Mouse (Mus musculus): ENCODE results near the gene Msantd3.

Gene Msantd3

GRCm38 (mm10) chr4:48554132-48554531, 14.4 kb downstream of the Msantd3 start:
- in situ Hi-C loops (cut with MboI; ENCODE audit: low sequenced_read_pairs): no loop called here

DNA sequence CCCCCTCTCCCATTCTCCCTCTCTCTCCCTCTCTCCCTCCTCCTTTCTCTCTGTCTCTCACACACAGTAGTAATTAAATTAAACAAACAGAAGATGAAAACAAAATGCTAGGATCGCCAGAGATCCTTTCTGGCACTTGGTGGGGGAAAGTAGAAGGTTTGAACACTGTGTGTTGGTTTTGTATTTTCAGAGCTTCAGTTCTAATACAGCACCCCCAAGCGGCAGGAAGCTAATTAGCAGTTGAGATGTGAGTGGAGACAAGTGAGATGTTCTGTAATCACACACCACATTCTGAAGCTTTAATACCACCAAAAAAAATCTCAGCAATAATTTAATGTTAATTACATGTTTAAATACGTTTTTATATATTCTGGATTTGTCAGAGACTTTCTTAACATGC, 16.0 kb downstream of the Msantd3 start:
- in situ Hi-C loops (cut with MboI; ENCODE audit: low sequenced_read_pairs): no loop called here

DNA sequence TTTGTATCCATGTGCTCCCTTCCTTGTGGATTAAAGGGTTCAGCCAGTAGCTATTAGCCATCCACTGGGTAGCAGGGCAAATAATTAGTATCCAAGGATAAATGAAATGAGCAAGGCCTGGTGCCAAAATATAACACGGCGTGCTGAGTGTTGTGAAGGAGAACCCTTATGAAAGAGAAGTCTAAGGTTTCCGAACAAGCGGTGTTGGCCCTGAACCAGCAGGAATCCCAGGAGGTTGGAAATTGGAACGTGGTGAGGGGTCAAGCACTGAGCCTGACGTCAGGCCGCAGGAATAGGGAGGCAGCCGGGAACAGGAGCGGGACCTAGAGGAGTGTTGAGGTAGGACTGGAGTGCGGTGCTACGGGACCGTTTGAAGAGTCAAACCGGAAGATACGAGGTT, 19.9 kb downstream of the Msantd3 start:
- in situ Hi-C loops (cut with MboI; ENCODE audit: low sequenced_read_pairs): no loop called here

GRCm38 (mm10) chr4:48561824-48562223, 22.1 kb downstream of the Msantd3 start:
- in situ Hi-C loops (cut with MboI; ENCODE audit: low sequenced_read_pairs): no loop called here

DNA sequence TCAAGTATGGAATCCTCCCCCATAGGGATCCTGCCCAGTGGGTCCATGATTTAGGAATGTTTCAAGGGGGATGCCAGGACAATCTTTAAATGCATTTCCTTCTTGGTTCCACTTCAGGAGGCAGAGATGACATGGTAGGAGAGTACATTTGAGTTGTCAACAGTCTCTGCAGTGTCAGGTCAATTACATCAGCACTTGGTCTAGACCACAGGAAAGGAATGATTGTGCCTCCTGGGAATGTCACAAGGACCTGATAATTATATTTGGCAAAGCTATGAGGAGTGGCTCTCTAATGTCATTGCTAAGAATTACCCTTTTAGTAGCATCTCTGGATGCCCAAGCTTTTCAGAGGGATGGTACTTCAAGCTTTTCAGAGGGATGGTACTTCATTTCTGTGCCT, 25.2 kb downstream of the Msantd3 start:
- in situ Hi-C loops (cut with MboI; ENCODE audit: low sequenced_read_pairs): no loop called here

GRCm38 (mm10) chr4:48576361-48576760, 36.6 kb downstream of the Msantd3 start:
- in situ Hi-C loops (cut with MboI; ENCODE audit: low sequenced_read_pairs): no loop called here

DNA sequence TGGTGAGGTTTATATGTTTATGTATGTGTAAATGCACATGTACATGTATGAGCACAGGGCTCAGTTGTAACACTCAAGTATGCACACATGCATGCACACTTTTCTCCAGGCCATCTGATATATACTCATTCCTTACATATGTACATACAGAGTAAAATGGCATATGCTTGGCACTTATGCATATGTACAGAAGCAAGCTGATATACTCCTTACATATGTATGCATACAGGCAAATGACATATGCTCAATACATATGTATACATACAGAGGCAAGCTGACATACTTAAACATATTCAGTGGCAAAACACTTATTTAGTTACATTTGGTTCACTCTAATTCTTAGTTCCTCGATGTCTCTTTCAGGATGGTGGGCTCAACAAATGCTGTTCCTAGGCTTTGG, 38.1 kb downstream of the Msantd3 start:
- in situ Hi-C loops (cut with MboI; ENCODE audit: low sequenced_read_pairs): no loop called here

- in situ Hi-C loops (cut with MboI; ENCODE audit: low sequenced_read_pairs): no loop called here
Measured at GRCm38 (mm10) chr4:48578399-48578798, 38.7 kb downstream of the Msantd3 start.

- in situ Hi-C loops (cut with MboI; ENCODE audit: low sequenced_read_pairs): no loop called here
Measured at GRCm38 (mm10) chr4:48579475-48580110, 39.9 kb downstream of the Msantd3 start.

- in situ Hi-C loops (cut with MboI; ENCODE audit: low sequenced_read_pairs): no loop called here
Measured at GRCm38 (mm10) chr4:48581201-48581600, 41.5 kb downstream of the Msantd3 start.

DNA sequence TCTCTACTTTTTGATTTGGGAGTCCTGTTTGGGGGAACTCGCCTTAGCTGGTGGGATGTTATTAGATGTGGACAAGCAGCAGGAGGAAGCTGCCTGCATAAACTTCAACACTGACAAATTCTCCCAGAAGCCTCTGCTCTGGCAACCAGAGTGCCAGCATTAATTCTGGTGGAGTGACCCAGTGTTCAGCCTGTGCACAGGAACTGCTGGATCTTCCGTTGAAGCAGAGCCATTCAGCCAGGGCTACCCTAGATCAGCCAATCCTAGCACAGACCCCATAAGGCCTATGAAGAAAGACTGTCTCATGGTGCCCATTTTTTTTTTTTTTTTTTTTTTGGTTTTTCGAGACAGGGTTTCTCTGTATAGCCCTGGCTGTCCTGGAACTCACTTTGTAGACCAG, 42.3 kb downstream of the Msantd3 start:
- in situ Hi-C loops (cut with MboI; ENCODE audit: low sequenced_read_pairs): no loop called here

DNA sequence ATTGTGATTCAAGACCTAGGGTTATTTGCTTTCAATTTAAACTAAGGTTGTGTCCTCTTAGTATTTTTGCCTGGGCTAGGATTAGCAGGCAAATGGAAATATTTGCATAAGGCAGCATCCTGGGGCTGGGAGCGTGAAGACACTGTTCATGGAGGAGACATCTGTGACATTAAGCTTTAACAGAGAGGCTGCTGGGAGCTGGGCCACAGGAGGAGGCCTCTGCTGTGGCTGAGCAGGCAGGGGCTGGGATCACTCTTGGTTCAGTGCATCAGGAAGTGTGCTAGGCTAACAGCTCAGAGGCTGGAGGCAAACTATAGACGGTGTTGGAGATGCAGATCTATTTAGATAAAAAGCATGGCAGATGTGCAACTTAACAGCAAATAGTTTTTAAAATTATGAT, 43.2 kb downstream of the Msantd3 start:
- in situ Hi-C loops (cut with MboI; ENCODE audit: low sequenced_read_pairs): no loop called here

DNA sequence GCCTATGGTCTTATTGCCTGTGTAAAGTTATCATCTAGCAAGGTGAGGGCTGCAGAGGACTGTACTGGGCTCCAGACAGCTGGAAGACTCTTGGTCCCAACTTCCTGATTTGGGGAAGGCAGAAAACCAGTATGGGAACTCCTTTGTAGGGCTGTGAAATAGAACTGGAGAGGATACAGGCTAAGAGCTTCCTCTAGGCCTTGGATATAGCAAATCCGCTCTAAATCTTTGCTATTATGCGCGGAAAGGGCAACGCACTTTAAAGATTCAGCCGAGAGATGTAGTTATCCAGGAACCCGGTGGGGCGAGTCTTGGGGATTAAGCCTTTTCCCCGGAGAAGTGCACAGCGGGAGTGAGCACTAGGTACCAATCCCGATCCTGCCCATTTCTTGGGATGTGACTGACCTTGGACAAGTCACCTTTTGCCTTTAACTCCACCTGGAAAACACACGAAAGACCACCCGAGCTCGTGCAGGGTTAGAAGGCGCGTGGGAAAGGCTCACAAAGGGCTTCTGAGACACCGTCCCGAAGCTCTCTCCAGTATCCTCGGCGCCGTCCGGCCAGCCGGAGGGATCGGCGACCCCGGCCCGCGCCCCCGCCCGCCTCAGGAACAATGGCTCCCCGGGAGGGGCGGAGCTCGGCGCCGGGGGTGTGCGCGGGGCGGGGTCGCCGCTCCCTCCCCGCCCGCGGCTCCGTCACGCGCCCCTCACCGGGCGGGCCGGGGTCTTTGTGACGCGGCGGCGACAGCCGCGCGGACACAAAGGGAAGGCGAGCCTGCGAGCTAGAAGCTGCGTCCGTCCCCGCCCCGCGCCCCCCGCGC, 44.9 kb downstream of the Msantd3 start, which contains the start of gene Tmeff1:
Gene Tmeff1 (plus strand): TSS at position 754 of the 820 bp plus-strand sequence.
- in situ Hi-C loops (cut with MboI; ENCODE audit: low sequenced_read_pairs): no loop called here

DNA sequence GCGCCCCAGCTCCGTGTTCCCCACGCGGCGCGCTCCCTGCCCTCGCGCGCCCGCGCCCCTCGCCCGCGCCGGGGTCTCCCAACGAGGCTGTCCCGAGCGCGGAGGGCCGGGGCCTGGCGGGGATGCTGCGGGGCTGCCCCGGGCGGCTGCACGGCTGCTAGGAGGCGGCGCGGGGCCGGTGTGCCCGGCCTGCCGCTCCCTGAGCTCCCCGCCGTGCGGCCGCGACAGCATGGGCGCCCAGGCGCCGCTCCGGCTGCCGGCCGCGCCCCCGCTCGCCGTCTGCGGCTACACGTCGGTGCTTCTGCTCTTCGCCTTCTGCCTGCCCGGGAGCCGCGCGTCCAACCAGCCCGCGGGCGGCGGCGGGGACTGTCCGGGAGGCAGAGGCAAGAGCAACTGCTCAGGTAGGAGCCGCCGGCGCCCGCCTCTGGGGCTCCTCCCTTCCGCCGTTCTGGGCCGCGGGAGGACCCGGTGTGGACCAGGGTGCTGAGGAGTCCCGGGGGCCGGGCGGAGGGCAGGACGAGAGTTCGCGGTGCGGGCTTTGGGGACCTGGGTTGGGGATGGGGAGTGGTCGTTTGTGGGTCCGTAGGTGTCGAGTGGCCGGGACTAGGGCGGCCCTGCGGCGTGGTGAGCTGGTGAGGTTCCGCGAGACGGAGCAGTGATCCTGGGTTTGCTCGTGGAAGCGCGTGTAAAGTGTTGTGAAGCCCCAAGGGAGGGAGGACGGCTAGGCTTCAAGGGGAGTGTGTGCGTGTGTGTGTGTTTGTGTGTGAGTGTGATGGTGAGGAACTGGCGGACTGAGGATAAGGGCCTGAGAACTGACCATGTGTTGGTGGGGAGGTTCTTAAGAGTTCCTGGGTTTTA, 45.7 kb downstream of the Msantd3 start:
- in situ Hi-C loops (cut with MboI; ENCODE audit: low sequenced_read_pairs): no loop called here

DNA sequence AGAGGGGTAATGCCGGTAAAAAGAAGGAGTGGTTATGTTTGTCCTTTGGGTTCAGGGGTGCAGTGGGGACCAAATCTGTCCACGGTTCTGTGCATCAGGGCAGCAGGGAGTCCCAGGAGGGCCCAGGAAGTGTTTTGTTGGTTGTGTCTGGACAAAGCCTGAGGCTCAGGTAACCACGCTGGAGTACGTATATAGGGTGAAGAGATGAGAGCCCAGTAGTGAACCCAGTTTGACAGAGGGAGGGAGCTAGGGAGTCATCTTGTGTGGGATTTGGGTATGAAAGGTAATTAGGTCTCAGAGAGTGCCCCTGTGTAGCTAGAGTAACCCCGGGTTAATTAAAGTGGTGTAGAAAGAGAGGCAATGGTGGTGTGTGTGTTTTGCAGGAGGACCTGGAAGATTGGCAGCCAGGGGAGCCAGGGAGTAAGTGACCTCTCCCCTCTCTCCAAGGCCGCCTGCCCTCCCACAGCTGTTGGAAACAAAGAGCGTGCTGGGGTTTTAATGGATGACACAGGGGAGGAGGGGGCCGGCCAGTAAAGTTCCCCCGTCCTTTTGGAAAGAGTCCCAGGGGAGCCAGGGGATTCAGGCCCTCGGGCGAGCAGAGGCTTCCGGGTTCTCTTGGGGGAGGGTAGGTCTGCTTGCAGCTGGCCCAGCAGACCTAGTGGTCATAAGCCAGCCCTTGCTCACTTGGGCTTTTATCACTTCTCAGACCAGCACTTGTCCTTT, 46.5 kb downstream of the Msantd3 start:
- in situ Hi-C loops (cut with MboI; ENCODE audit: low sequenced_read_pairs): no loop called here

DNA sequence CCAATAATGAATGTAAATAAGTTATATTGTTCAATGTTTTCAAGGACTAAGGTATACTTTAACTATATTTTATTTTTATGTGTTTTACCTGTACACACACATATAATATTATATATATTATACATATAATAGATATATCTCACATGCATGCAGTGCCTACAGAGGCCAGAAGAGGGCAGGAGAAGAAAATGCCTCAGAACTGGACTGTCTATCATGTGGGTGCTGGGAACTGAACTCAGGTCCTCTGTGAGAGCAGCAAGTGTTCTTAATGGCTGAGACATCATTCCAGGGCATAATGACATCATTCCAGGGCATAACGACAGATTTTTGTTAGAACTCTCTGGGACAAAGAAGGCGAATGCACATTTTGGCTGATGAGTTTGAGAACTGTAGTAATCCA, 47.8 kb downstream of the Msantd3 start:
- in situ Hi-C loops (cut with MboI; ENCODE audit: low sequenced_read_pairs): no loop called here

- in situ Hi-C loops (cut with MboI; ENCODE audit: low sequenced_read_pairs): no loop called here
Measured at GRCm38 (mm10) chr4:48588576-48588975, 48.8 kb downstream of the Msantd3 start.

- in situ Hi-C loops (cut with MboI; ENCODE audit: low sequenced_read_pairs): no loop called here
Measured at GRCm38 (mm10) chr4:48590862-48591261, 51.1 kb downstream of the Msantd3 start.

DNA sequence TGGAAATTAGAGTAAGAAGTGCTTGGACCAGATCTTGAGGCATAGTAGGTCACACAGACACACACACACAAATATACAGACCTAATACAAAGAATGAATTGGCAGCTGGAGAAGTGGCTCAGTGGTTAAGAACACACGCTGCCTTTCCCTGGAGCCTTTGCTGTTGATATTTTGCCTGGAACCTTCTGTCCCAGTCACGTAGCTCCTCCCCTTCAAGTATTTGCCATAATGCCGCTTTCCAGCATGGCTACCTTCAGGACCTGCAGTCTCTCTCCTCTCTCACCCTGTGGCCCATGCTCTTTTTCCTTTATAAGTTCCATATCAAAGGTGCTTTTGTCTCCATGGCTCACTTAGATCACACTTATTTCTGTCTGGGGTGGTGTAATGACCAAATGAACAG, 51.7 kb downstream of the Msantd3 start:
- in situ Hi-C loops (cut with MboI; ENCODE audit: low sequenced_read_pairs): no loop called here

- in situ Hi-C loops (cut with MboI; ENCODE audit: low sequenced_read_pairs): no loop called here
Measured at GRCm38 (mm10) chr4:48592328-48592727, 52.6 kb downstream of the Msantd3 start.

DNA sequence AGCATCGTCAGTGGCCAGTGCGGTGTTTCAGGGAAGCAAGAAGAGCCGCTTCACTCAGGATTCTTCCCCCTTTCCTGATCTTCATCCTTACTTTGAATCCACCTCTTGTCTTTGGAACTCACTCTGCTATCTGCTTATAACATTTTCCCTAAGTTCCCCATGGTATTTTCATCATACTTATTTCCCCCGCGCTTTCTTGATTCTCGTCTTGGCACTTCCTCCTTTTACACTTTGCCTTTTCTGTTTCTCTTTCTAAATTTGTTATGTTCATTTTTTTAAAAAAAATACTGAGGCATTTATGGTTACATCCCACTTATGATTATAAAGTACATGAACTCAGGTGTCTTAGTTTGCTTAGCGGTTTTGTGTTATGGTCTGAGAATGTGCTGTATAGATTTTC, 53.1 kb downstream of the Msantd3 start:
- in situ Hi-C loops (cut with MboI; ENCODE audit: low sequenced_read_pairs): no loop called here

Data from CH12F3 (cell line).